Mouse (Mus musculus) lung, adult 2 months (tissue): ENCODE measurements around the gene Wfdc15a.

Experiments
- CTCF ChIP-seq: fragments of 200-500 bp; IDR thresholded peaks from 2 replicates; pipeline ENCODE4 v1.5.1; 2011; ENCODE audit warnings: mild to moderate bottlenecking, low read length, control low read depth; ENCODE audit not compliant: insufficient read depth
- POLR2A ChIP-seq: fragments of 200-500 bp; IDR thresholded peaks from 2 replicates; pipeline ENCODE4 v1.6.1; 2011; ENCODE audit warnings: low read depth, mild to moderate bottlenecking, control low read depth, low read length, borderline replicate concordance; ENCODE audit errors: extremely low read depth

DNA sequence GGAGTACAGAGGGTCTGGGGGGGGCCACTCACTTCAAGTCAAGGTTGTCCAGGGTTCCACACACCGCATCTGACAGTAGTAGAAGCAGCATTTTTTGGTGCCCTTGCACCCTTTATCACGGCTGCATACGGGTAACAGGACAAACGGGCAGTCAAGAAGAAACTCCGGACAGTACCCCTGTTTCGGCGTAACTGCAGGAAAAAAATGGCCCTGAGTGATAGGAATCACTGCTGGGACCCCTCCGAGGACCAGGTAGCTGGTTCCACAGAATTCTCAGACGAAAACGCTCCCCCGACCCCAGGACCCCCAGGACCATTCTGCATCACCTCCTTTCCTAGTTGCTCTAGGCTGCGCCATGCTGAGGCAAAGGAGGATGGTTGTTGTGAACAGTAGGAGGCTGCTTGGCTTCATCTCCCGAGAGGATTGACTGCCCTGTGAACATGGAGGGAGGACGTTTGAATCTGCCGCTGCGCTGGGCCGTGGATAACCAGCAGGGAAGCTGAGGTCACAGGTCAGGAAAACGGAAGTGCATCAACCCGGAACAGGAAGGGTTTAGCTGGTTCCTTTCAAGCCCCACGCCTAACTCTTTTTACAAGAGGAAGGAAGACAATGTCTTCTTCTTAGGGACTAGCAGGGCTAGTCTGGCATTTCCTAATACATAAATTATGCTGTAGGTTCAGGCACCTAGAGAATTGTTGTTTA lies at the start of gene Wfdc15a:
- no peak for TF ChIP-seq CTCF
- TF ChIP-seq POLR2A, result no peak
